Mouse (Mus musculus): ENCODE measurements around the gene Mpeg1.

GRCm38 (mm10) chr19:12488205-12488966 lies 27.8 kb downstream of the Mpeg1 start:
- no peak for TF ChIP-seq POLR2A (IDR thresholded peaks at IDR 0.05; ENCODE audit: control insufficient read depth, extremely low read depth, insufficient read depth, low read length, poor library complexity)
- peak; percentile 92 for TF ChIP-seq CTCF (IDR thresholded peaks at IDR 0.05; ENCODE audit: borderline replicate concordance, control insufficient read depth, extremely low read depth, insufficient read depth, low read length, poor library complexity)
